Mouse (Mus musculus): ENCODE measurements around the gene Llcfc1. TPM values are rescaled to one million over a fixed set of nuclear protein-coding genes. Genes with fewer than 3 reads are reported as not detected.

The Llcfc1 gene
- total RNA-seq (2021): not detected

- DNase-seq (ENCODE audit: extremely low spot score in 1 of 2, low spot score in 1 of 2): no peak
Measured at GRCm38 (mm10) chr6:41684131-41684530, at the start of gene Llcfc1. Llcfc1 (plus strand) TSS chr6:41684431.

- DNase-seq (ENCODE audit: extremely low spot score in 1 of 2, low spot score in 1 of 2): no peak
Measured at GRCm38 (mm10) chr6:41635211-41635610, 49.0 kb upstream of the Llcfc1 start.

GRCm38 (mm10) chr6:41636178-41636577 lies 48.1 kb upstream of the Llcfc1 start, which contains the start of gene Trpv6:
Trpv6 (minus strand) TSS chr6:41636405.
- DNase-seq (ENCODE audit: extremely low spot score in 1 of 2, low spot score in 1 of 2): no peak

- DNase-seq (ENCODE audit: extremely low spot score in 1 of 2, low spot score in 1 of 2): no peak
Measured at GRCm38 (mm10) chr6:41637393-41637792, 46.8 kb upstream of the Llcfc1 start.

GRCm38 (mm10) chr6:41637927-41638506 lies 46.2 kb upstream of the Llcfc1 start:
- no peak for DNase-seq (ENCODE audit: extremely low spot score in 1 of 2, low spot score in 1 of 2)

GRCm38 (mm10) chr6:41640449-41640848 lies 43.8 kb upstream of the Llcfc1 start:
- no peak for DNase-seq (ENCODE audit: extremely low spot score in 1 of 2, low spot score in 1 of 2)

GRCm38 (mm10) chr6:41641173-41641866 lies 42.9 kb upstream of the Llcfc1 start:
- DNase-seq (ENCODE audit: extremely low spot score in 1 of 2, low spot score in 1 of 2): no peak

GRCm38 (mm10) chr6:41642765-41643164 lies 41.5 kb upstream of the Llcfc1 start:
- DNase-seq (ENCODE audit: extremely low spot score in 1 of 2, low spot score in 1 of 2): no peak

- DNase-seq (ENCODE audit: extremely low spot score in 1 of 2, low spot score in 1 of 2): no peak
Measured at GRCm38 (mm10) chr6:41643227-41643626, 41.0 kb upstream of the Llcfc1 start.

GRCm38 (mm10) chr6:41646220-41646619 lies 38.0 kb upstream of the Llcfc1 start:
- DNase-seq (ENCODE audit: extremely low spot score in 1 of 2, low spot score in 1 of 2): no peak

GRCm38 (mm10) chr6:41646672-41647071 lies 37.6 kb upstream of the Llcfc1 start:
- DNase-seq (ENCODE audit: extremely low spot score in 1 of 2, low spot score in 1 of 2): no peak

GRCm38 (mm10) chr6:41653173-41653572 lies 31.1 kb upstream of the Llcfc1 start:
- no peak for DNase-seq (ENCODE audit: extremely low spot score in 1 of 2, low spot score in 1 of 2)

GRCm38 (mm10) chr6:41654648-41655047 lies 29.6 kb upstream of the Llcfc1 start:
- no peak for DNase-seq (ENCODE audit: extremely low spot score in 1 of 2, low spot score in 1 of 2)

GRCm38 (mm10) chr6:41658487-41658886 lies 25.7 kb upstream of the Llcfc1 start:
- no peak for DNase-seq (ENCODE audit: extremely low spot score in 1 of 2, low spot score in 1 of 2)

GRCm38 (mm10) chr6:41662320-41662719 lies 21.9 kb upstream of the Llcfc1 start:
- no peak for DNase-seq (ENCODE audit: extremely low spot score in 1 of 2, low spot score in 1 of 2)

- no peak for DNase-seq (ENCODE audit: extremely low spot score in 1 of 2, low spot score in 1 of 2)
Measured at GRCm38 (mm10) chr6:41676530-41676929, 7.7 kb upstream of the Llcfc1 start.

- DNase-seq (ENCODE audit: extremely low spot score in 1 of 2, low spot score in 1 of 2): no peak
Measured at GRCm38 (mm10) chr6:41680669-41681068, 3.6 kb upstream of the Llcfc1 start, which contains the start of gene Trpv5. Trpv5 (minus strand) TSS chr6:41680769.

- no peak for DNase-seq (ENCODE audit: extremely low spot score in 1 of 2, low spot score in 1 of 2)
Measured at GRCm38 (mm10) chr6:41681656-41682055, 2.6 kb upstream of the Llcfc1 start.

- no peak for DNase-seq (ENCODE audit: extremely low spot score in 1 of 2, low spot score in 1 of 2)
Measured at GRCm38 (mm10) chr6:41684911-41685310, 680 bp downstream of the Llcfc1 start.

GRCm38 (mm10) chr6:41685596-41685995 lies 1.4 kb downstream of the Llcfc1 start:
- DNase-seq (ENCODE audit: extremely low spot score in 1 of 2, low spot score in 1 of 2): no peak

- DNase-seq (ENCODE audit: extremely low spot score in 1 of 2, low spot score in 1 of 2): no peak
Measured at GRCm38 (mm10) chr6:41692200-41692599, 8.0 kb downstream of the Llcfc1 start.

- no peak for DNase-seq (ENCODE audit: extremely low spot score in 1 of 2, low spot score in 1 of 2)
Measured at GRCm38 (mm10) chr6:41694407-41694806, 10.2 kb downstream of the Llcfc1 start.

Data from layer of hippocampus, postnatal 25 days (tissue).